Mouse (Mus musculus): Measurements from ENCODE around the gene Pnpo. TPM values are rescaled to one million over a fixed set of nuclear protein-coding genes. Genes with fewer than 3 reads are reported as not detected.

Pnpo gene
- polyA plus RNA-seq (2017; shearing (Covaris generic)) = 31.8 TPM

DNA sequence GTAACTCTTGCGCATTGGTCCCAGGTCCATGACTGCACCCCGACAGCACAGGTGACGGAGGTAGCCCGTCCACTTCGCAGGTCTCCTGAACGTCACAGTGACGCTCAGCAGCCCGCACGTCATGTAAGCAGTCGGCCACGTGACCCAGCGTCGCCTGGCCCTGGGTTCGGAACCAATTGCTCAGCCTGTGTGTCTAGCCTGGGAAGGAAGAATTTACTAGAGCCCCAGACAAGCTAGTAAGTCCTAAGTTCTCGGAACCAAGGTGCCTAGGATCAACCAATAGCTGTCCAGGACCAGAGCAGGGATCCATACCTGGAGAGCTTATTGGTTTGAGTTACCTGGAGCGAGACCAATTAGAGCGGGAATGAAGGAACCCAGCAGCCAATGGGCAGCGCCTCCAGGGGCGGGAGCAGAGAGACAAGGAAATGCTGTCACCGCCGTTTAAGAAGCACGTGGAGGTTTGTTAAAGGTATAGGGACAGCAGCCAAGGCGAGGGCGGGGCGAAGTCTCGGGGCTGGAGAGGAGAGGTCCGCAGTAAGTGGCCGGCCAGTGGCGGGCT, at the start of gene Pnpo:
TSS of gene Pnpo (minus strand) at position 241 of the 559 bp plus-strand sequence.

DNA sequence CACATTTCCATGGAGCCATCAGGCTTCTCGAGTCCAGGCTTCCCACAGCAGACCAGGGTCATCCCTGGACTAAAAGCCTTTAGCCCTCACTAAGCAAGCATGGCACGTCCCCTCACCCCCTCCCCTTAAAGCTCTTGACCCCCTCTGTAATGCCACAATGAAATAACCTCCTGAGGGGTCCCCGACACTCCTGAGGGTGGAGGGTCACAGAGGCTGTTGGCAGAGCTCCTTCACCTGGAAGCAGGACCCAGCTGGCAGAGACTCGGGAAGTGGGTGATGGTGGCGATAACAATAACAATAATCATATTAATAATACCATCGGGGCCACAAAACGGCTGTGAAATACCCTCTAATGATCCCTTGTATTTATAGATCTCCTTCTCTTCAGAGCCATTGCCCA, 39.1 kb upstream of the Pnpo start, which contains the start of gene Sp2:
TSS of gene Sp2 (minus strand) at position 101 of the 400 bp plus-strand sequence.

DNA sequence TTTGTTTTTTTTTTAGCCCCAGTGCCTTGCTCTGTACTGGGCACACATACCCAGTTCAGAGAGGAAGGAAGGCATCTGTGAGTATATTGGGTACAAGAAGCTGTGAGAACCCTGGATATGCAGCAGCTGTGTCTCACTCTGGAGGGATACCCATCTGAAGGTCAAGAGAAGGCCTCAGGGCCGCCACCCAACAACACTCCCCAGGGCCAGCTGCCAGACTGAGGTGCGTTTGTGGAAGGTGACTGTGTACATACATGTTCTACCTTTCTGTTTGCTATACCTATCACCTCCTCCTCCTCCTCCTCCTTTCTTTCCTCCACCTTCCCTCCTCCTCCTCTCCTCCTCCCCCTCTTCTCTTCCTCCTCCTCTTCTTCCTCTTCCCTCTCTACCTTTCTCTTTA, 15.7 kb downstream of the Pnpo start, which contains the start of gene Prr15l:
TSS of gene Prr15l (plus strand) at position 17 of the 400 bp plus-strand sequence.

DNA sequence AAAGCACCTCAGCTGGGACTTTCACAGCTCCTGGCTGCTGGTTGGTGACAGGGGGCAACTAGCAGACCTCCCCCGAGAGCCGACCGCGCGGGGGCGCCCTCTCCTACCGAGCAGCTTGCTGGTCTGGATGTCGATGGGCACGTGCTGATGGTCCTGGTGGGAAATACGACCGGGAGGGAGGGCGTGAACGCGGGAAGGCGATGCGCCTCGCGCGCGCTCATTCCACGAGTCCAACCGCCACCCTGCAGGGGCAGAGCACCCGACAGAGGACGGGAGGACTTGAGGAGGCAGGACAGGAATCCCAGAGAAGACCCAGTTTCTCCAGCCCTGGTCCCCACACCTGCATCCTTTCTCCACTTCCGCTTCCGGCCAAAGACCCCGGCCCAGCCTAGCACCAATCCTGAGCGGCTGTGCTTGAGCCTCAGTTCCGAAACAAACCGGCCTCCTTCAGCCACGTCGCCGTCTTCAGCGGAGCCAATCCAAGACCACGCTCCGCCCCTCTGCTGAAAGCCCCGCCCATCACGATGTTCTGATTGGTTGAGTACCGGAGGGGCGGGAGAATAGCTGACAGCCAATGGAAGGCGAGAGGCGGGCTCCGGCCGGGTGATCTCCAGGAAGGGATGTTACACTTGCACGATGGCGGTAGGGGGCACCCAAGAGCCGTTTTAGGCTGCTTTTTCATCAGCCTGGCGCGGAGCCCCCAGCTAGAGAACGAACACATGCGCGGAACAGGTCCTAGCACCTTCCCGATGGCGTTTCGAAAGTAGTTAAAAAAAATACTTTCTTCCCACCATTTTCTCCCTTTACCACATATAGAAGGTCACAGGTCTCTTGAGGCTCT, 27.5 kb downstream of the Pnpo start, which contains the start of gene Cdk5rap3:
TSS of gene Cdk5rap3 (minus strand) at position 453 of the 841 bp plus-strand sequence.

Other genes starting within 250 kb of the Pnpo start
- 13.9 TPM for gene Snx11, start 166.4 kb downstream of the Pnpo start, polyA plus RNA-seq (2017; shearing (Covaris generic))
- gene Cbx1, start 154.9 kb downstream of the Pnpo start, polyA plus RNA-seq (2017; shearing (Covaris generic)) = 35.9 TPM
- 53.4 TPM for gene Nfe2l1, start 114.0 kb downstream of the Pnpo start, polyA plus RNA-seq (2017; shearing (Covaris generic))
- not detected for gene Copz2, start 94.1 kb downstream of the Pnpo start, polyA plus RNA-seq (2017; shearing (Covaris generic))
- gene Cdk5rap3, start 27.5 kb downstream of the Pnpo start, polyA plus RNA-seq (2017; shearing (Covaris generic)) = 72.0 TPM
- gene Prr15l, start 15.9 kb downstream of the Pnpo start, polyA plus RNA-seq (2017; shearing (Covaris generic)) = not detected
- 80.0 TPM for gene Sp2, start 39.0 kb upstream of the Pnpo start, polyA plus RNA-seq (2017; shearing (Covaris generic))
- gene Sp6, start 69.4 kb upstream of the Pnpo start, polyA plus RNA-seq (2017; shearing (Covaris generic)) = 1.0 TPM
- 5.6 TPM for gene Scrn2, start 86.0 kb upstream of the Pnpo start, polyA plus RNA-seq (2017; shearing (Covaris generic))
- gene Lrrc46, start 97.4 kb upstream of the Pnpo start, polyA plus RNA-seq (2017; shearing (Covaris generic)) = not detected
- gene Mrpl10, start 97.6 kb upstream of the Pnpo start, polyA plus RNA-seq (2017; shearing (Covaris generic)) = 37.5 TPM
- gene Osbpl7, start 106.6 kb upstream of the Pnpo start, polyA plus RNA-seq (2017; shearing (Covaris generic)) = 18.4 TPM
- gene Tbx21, start 171.3 kb upstream of the Pnpo start, polyA plus RNA-seq (2017; shearing (Covaris generic)) = 0.46 TPM
- gene Tbkbp1, start 207.5 kb upstream of the Pnpo start, polyA plus RNA-seq (2017; shearing (Covaris generic)) = not detected
- gene Kpnb1, start 243.9 kb upstream of the Pnpo start, polyA plus RNA-seq (2017; shearing (Covaris generic)) = 26.6 TPM